Mouse (Mus musculus) embryonic facial prominence, embryonic 11.5 days (tissue): ENCODE measurements at regions not wholly inside any gene's neighbourhood (a gene's known extent, or its start where the extent isn't known, plus 50 kb on each side); places are given as distances from the start of the nearest gene placed in this dataset.
A peak's percentile ranks its signal among the peaks of the same experiment; 100 is the strongest.

Experiments
- ATAC-seq: fragments of 200-750 bp; cut with Nextera tagmentation; replicated peaks from 2 replicates; pipeline ENCODE4 v1.8.0; 2017; ENCODE audit warnings: low read depth; ENCODE audit not compliant: insufficient number of reproducible peaks, low FRiP score, low TSS enrichment
- DNase-seq: peaks from one replicate; pipeline ENCODE4 v3.0.0-alpha.2; 2015; ENCODE audit warnings: low spot score
- H3K27ac ChIP-seq: fragments of 300-500 bp; sonication (generic); replicated peaks from 2 replicates; pipeline ENCODE4 v1.5.1; 2014; ENCODE audit warnings: mild to moderate bottlenecking, low read depth, low read length, control low read depth
- H3K27me3 ChIP-seq: fragments of 300-500 bp; sonication (generic); 2 replicates; pipeline ENCODE4 v1.6.1; 2014; ENCODE audit warnings: mild to moderate bottlenecking, low read length, moderate library complexity, mixed read lengths; ENCODE audit not compliant: control insufficient read depth, insufficient read depth
- H3K36me3 ChIP-seq: fragments of 300-500 bp; sonication (generic); replicated peaks from 2 replicates; pipeline ENCODE4 v1.6.1; 2014; ENCODE audit warnings: low read depth, mild to moderate bottlenecking, low read length, moderate library complexity, mixed read lengths; ENCODE audit not compliant: control insufficient read depth, insufficient read depth
- H3K4me1 ChIP-seq: fragments of 300-500 bp; sonication (generic); 2 replicates; pipeline ENCODE4 v1.6.1; 2014; ENCODE audit warnings: low read length, mixed read lengths; ENCODE audit not compliant: control insufficient read depth, insufficient read depth
- H3K4me2 ChIP-seq: fragments of 300-500 bp; sonication (generic); 2 replicates; pipeline ENCODE4 v1.6.1; 2014; ENCODE audit warnings: low read depth, mild to moderate bottlenecking, control low read depth, low read length, moderate library complexity
- H3K4me3 ChIP-seq: fragments of 300-500 bp; sonication (generic); 2 replicates; pipeline ENCODE4 v1.5.1; 2014; ENCODE audit warnings: low read depth, low read length, control low read depth
- H3K9ac ChIP-seq: fragments of 300-500 bp; sonication (generic); replicated peaks from 2 replicates; pipeline ENCODE4 v1.6.1; 2014; ENCODE audit warnings: mild to moderate bottlenecking, control low read depth, low read length
- H3K9me3 ChIP-seq: fragments of 300-500 bp; sonication (generic); replicated peaks from 2 replicates; pipeline ENCODE4 v1.6.1; 2016; ENCODE audit warnings: mild to moderate bottlenecking, low read length, inconsistent platforms, mixed read lengths; ENCODE audit not compliant: control insufficient read depth
- WGBS: fragments of 180-500 bp; shearing (Covaris S2); extraction: QIAGEN DNeasy Blood & Tissue Kit; methylation state at CpG from one replicate; pipeline ENCODE4 v1.1.7; 2014; 5-methylcytosine and 5-hydroxymethylcytosine counted together

- Histone ChIP-seq H3K27ac (no peak overlapping the region), H3K4me1 (peaks cover 3% of the 10 kb centered on the region), H3K27me3 (no peaks in the 10 kb centered on the region), H3K9me3 (no peaks in the 10 kb centered on the region), H3K4me3 (no peak overlapping the region), H3K9ac (no peak overlapping the region), H3K36me3 (no peaks in the 10 kb centered on the region), H3K4me2 (no peak overlapping the region)
- WGBS, result 71% methylated on average over 9 of the region's 9 CpGs
- DNase-seq (no peak), ATAC-seq (no peak)
Measured at GRCm38 (mm10) chr8:126673038-126673740, 79.4 kb upstream of the Irf2bp2 start.

GRCm38 (mm10) chr8:126671594-126671993, 77.8 kb upstream of the Irf2bp2 start:
- no peak overlapping the region for H3K4me3 ChIP-seq
- DNase-seq (no peak), ATAC-seq (no peak)
- H3K36me3 ChIP-seq, result no peaks in the 10 kb centered on the region
- no peaks in the 10 kb centered on the region for H3K27me3 ChIP-seq
- H3K4me2 ChIP-seq, result no peak overlapping the region
- H3K27ac ChIP-seq, result no peak overlapping the region
- H3K4me1 ChIP-seq, result peaks cover 16% of the 10 kb centered on the region
- 90% methylated on average over 11 of the region's 11 CpGs for WGBS
- H3K9me3 ChIP-seq, result no peaks in the 10 kb centered on the region
- H3K9ac ChIP-seq, result no peak overlapping the region

- peak overlapping the region; percentile 6 for H3K27ac ChIP-seq
- no peak for ATAC-seq
- no peak overlapping the region for H3K4me2 ChIP-seq
- no peaks in the 10 kb centered on the region for H3K9me3 ChIP-seq
- no peaks in the 10 kb centered on the region for H3K36me3 ChIP-seq
- WGBS, result 82% methylated on average over 9 of the region's 9 CpGs
- H3K4me3 ChIP-seq, result no peak overlapping the region
- H3K4me1 ChIP-seq, result peaks cover 16% of the 10 kb centered on the region
- H3K27me3 ChIP-seq, result no peaks in the 10 kb centered on the region
- no peak for DNase-seq
- H3K9ac ChIP-seq, result no peak overlapping the region
Measured at GRCm38 (mm10) chr8:126669919-126670318, 76.1 kb upstream of the Irf2bp2 start.

- peaks cover 16% of the 10 kb centered on the region for H3K4me1 ChIP-seq
- no peak overlapping the region for H3K9ac ChIP-seq
- no peak overlapping the region for H3K4me3 ChIP-seq
- ATAC-seq (no peak), DNase-seq (peak; percentile 27)
- no peak overlapping the region for H3K4me2 ChIP-seq
- no peaks in the 10 kb centered on the region for H3K36me3 ChIP-seq
- no peaks in the 10 kb centered on the region for H3K27me3 ChIP-seq
- H3K9me3 ChIP-seq, result no peaks in the 10 kb centered on the region
- WGBS, result 27% methylated on average over 6 of the region's 6 CpGs
- H3K27ac ChIP-seq, result peak overlapping the region; percentile 6; the same call in 1 of the 2 replicates
Measured at GRCm38 (mm10) chr8:126669154-126669553, 75.4 kb upstream of the Irf2bp2 start.

GRCm38 (mm10) chr8:126668657-126669025, 74.9 kb upstream of the Irf2bp2 start:
- no peak overlapping the region for H3K4me3 ChIP-seq
- ATAC-seq (no peak), DNase-seq (no peak)
- 78% methylated on average over 5 of the region's 5 CpGs for WGBS
- no peak overlapping the region for H3K27ac ChIP-seq
- no peaks in the 10 kb centered on the region for H3K9me3 ChIP-seq
- H3K4me2 ChIP-seq, result no peak overlapping the region
- H3K36me3 ChIP-seq, result no peaks in the 10 kb centered on the region
- H3K9ac ChIP-seq, result no peak overlapping the region
- peaks cover 20% of the 10 kb centered on the region for H3K4me1 ChIP-seq
- no peaks in the 10 kb centered on the region for H3K27me3 ChIP-seq

GRCm38 (mm10) chr8:126667721-126668656, 74.2 kb upstream of the Irf2bp2 start:
- DNase-seq (no peak), ATAC-seq (no peak)
- H3K27ac ChIP-seq, result peak overlapping the region; percentile 94
- no peak overlapping the region for H3K9ac ChIP-seq
- H3K4me3 ChIP-seq, result no peak overlapping the region
- no peaks in the 10 kb centered on the region for H3K9me3 ChIP-seq
- 70% methylated on average over 16 of the region's 16 CpGs for WGBS
- H3K4me2 ChIP-seq, result no peak overlapping the region
- H3K27me3 ChIP-seq, result no peaks in the 10 kb centered on the region
- H3K4me1 ChIP-seq, result peaks cover 26% of the 10 kb centered on the region
- H3K36me3 ChIP-seq, result no peaks in the 10 kb centered on the region

GRCm38 (mm10) chr8:126667086-126667720, 73.4 kb upstream of the Irf2bp2 start:
- H3K9ac ChIP-seq, result peak overlapping the region; percentile 61
- WGBS, result 57% methylated on average over 12 of the region's 12 CpGs

More at GRCm38 (mm10) chr8:126667086-126667720, 73.4 kb upstream of the Irf2bp2 start:
- no peaks in the 10 kb centered on the region for H3K36me3 ChIP-seq
- H3K27me3 ChIP-seq, result no peaks in the 10 kb centered on the region
- no peaks in the 10 kb centered on the region for H3K9me3 ChIP-seq
- peak overlapping the region; percentile 26 for H3K4me2 ChIP-seq
- peak; percentile 9; the same call in 1 of the 2 replicates for ATAC-seq
- DNase-seq, result no peak
- no peak overlapping the region for H3K4me3 ChIP-seq
- peaks cover 26% of the 10 kb centered on the region for H3K4me1 ChIP-seq
- peak overlapping the region; percentile 94 for H3K27ac ChIP-seq
